Mouse (Mus musculus): ENCODE measurements around the gene Amer2.

Amer2 gene

DNA sequence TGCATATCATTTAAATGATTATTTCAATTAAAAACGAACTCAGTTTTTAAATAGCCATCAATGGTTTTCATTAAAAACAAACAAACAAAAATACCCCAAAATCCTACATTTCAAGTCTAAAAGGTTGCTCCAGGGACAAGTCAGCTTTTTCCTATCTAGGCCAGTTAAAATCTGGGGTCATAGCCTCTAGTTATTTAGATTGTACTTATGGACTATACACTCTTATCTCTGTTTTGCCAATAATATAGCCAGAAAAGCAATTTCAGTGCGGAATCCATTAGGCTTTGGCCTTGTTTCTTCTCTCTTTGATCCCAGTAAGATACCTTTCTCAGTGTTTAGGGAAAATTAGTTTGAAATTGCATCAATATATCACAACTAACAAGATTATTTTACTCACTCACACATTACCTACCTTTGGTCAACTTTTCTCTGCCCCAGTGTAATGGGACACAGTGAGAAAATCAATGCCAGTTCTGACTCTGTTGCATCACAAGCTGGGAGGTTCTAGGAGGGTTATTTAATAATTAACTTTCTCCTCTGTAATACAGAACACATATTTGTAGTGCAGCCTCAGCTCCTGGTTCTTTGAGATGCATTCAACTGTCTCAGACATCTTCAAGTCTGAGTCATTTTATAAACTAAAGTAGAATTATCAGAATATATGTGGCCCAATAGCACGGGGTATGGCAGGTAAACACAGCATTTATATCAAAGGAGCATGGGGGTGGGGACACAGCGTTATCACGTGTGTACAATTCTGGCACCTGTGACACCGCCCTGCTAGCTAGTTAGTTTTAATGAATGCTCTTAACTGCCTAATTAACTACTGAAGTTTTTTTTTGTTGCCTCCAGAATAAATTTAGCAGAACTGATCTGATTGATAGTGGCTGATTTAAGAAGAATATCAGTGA lies 13.8 kb downstream of the Amer2 start:
- no peak for DNase-seq (ENCODE audit: low spot score in 2 of 2)

DNA sequence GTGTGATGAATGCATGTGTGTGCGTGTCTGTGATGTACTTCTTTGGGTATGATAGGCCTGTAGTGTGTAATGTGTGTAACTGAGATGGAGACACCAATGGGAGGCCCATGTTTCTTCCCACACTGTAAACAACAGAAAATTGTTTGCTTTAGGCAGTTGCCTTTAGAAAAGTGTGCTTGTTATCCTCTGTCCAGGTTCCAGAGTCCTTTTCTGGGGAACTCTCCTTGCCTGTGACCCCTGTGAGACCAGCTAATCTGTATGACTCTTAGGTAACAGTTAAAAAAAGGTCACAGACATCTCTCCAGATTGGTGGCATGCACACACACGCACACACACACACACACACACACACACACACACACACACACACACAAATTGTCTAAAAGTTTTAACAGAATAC lies 15.3 kb downstream of the Amer2 start:
- DNase-seq (ENCODE audit: low spot score in 2 of 2) = no peak

DNA sequence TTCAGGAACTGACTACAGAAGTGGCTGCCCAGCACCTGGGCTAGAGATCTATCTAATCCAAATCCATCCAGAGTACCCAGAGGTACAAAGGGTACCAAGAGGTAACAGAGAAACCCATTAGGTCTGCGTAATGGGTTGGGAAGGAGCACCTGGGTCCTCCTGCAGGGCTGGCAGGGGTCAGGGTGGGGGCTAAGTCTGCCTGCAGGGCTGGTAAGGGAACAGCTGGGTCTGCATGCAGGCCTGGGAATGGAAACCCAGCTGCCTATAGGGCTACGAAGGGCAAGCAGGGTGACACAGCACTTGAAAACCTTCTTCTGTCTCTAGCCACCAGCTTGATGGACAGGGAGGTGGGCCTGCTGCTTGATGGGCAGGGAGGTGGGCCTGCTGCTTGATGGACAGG lies 19.1 kb downstream of the Amer2 start:
- no peak for DNase-seq (ENCODE audit: low spot score in 2 of 2)

DNA sequence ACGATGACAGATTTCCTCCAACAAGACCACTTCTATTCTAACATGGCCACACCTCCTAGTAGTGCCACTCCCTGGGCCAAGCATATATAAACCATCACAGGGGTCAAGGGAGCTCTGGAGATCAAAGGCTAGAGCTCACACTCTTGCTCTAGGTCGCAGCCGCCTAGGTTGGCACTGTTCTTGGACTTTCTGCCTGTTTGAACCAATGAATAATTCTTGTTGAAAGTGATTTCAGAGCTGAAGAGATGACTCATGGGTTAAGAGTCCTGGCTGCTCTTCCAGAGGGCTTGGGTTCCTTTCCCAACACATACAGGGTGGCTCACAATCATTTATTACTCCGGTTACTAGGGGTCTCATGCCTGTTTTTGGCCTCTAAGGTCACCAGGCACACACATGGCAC lies 24.3 kb downstream of the Amer2 start:
- no peak for DNase-seq (ENCODE audit: low spot score in 2 of 2)

- no peak for DNase-seq (ENCODE audit: low spot score in 2 of 2)
Measured at GRCm38 (mm10) chr14:60398861-60399260, 25.8 kb downstream of the Amer2 start.

DNA sequence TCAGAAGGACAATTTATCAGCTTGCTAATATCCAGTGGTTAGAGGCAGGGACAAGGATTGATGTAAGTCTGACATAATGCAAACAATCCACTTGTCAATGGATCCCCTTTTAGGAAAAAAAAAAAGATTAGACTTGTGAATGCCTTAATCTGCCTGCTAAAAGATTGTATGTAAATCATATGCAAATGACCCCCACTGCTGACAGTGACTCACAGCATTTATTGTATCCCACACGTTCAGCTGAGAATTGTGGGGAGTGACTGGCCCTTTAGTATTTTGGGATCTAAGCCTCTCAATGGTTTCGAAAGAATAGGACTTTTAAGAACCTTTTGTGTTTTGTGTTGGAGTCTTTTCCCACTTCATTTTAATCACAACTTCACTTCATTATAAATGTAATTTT lies 30.2 kb downstream of the Amer2 start:
- DNase-seq (ENCODE audit: low spot score in 2 of 2) = no peak

- DNase-seq (ENCODE audit: low spot score in 2 of 2) = no peak
Measured at GRCm38 (mm10) chr14:60405829-60406228, 32.8 kb downstream of the Amer2 start.

DNA sequence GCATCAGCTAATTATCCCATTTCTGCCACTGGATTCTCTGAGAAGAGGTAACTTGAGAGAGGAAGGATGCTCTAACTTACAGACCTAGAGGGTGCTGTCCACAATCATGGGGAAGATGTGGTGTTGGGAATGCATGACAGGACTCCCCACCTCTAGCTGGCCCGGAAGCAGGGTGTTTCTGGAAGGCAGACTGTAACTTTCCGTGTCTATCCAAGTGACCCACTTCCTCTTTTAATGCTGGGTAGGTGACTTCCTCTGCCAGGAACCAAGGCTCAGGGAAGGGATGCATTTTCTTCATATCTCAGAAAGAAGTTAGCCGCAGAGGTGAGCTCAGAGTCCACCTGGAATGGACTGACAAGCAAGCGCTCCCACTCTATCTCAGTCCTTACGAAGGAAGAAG lies 33.5 kb downstream of the Amer2 start:
- DNase-seq (ENCODE audit: low spot score in 2 of 2) = no peak

DNA sequence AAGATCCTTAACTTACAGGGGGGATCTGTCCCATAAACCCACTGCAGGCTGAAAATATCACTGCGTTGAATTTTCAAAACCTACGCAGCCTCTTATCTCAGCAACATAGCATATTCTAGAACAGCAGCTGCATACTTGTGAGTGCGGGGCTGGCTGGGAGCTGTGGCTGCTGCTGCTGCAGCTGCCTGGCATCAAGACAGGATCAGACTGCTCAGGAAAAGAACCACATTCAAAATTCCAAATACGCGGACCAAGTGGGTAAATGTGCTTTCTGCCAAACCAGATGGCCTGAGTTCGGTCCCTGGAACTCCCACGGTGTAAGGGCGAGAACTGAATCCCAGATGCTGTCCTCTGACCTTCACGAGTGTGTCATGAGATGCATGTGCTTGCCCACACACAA lies 34.3 kb downstream of the Amer2 start:
- no peak for DNase-seq (ENCODE audit: low spot score in 2 of 2)

DNA sequence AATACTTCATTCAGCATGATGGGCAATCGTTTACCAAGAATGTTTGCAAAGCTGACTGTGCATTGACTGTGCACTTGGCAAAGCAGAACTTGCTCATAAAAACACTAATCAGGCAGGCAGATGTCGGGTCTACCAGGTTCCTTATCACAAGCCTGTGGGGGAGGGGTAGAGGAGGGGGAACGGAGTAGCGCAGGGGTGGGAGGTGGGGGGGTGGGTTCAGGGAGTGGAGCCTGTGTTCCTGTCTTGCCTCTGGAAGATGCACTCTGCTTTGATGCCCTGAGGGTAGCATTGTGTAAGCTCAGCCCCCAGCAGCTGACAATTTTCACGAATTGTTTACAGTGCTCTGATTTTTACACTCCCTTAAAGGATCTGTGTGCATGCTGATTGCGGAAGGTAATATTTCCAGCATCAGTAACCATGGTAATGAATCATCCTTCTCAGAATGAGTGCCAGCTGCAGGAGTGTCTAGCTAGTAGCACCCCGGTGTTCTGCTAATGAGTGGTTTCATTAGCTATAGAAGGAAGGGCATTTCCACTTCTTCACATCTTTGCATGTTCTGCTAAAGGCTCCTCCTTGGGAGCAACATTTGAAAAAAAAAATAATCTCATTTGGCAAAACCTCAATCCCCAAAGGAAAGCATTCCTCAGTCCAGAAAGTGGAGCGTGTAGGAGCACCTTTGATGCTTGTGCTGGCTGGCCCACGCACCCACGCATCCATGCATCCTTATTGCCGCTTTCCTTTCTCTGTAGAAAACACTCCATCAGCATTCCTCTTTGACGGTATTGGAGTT lies 36.8 kb downstream of the Amer2 start:
- DNase-seq (ENCODE audit: low spot score in 2 of 2) = peak; percentile 42 to 61

DNA sequence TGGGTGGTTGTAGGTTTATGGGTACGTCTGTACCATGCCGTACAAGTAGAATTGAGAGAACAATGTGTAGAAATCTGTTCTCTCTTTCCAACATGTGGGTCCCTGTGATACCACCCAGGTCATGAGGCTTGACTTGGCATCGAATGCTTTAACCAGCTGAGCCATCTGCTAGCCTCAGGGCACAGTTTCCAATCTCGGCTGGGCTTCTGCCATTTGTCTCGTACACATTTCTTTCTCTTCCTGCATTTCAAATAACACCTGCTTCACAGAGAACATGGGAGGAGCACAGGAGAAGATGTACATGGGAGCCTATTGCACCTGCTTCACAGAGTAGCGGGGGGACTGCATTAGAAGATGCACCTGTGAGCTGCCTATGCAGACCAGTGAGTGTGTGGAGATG lies 38.2 kb downstream of the Amer2 start:
- DNase-seq (ENCODE audit: low spot score in 2 of 2) = no peak

DNA sequence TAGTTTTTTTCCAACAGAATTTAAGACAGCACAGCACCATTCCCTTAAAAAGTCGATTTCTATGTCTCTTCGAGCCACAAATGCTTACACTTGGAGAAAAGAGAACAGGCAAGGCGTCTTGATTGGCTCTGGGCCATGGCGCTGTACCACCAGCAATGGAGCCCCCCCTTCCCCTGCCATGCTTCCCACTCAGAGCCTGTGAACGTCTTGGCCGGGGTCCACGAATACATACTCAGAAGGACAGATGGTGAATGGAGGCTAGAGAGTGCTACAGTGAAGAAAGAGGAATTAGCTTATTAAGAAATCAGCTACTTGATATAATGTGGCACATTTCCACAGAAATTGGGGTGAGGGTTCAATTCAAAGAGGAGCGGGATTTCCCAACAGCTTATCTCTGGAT lies 41.6 kb downstream of the Amer2 start:
- peak; percentile 80 to 89 for DNase-seq (ENCODE audit: low spot score in 2 of 2)

GRCm38 (mm10) chr14:60417924-60418323 lies 44.9 kb downstream of the Amer2 start:
- no peak for DNase-seq (ENCODE audit: low spot score in 2 of 2)

DNA sequence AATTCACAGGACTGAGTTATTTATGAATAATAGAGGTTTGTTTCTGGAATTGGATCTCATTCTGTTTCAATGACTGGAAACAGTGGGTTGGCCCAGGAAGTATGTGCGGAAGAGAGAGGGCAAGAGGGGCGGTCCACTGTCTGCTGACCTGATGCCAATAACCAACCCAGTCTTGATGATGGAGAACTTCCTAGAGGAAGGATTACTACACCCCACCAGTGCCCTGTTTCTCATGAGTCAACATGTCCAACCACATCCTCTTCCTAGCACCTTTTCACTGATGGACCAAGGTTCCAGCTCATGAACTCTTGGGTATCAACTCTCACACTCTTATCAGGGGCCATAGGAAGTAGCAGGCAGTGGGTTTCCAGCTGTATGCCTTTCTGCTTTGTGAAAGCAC lies 49.9 kb downstream of the Amer2 start:
- no peak for DNase-seq (ENCODE audit: low spot score in 2 of 2)

DNA sequence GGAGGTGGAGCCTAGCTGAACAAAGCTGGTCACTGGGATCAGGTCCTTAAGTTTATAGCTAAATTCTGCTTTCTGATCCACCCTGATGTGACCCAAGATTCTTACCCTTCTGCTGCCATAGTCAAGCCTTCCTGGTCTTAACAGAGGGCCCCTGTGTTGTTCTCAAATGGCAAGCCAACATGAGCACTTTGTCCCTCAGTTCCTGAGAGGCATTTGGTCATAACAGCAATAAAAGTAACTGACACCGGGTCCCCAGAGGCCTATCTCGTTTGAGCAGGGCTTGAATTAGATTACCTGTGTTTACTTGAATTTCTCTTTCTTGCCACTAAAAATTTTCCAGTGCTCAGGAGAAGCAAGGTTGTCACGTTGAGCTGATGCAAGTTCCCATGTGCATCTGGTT lies 51.1 kb downstream of the Amer2 start:
- no peak for DNase-seq (ENCODE audit: low spot score in 2 of 2)

GRCm38 (mm10) chr14:60425553-60425952 lies 52.5 kb downstream of the Amer2 start:
- DNase-seq (ENCODE audit: low spot score in 2 of 2) = no peak

DNA sequence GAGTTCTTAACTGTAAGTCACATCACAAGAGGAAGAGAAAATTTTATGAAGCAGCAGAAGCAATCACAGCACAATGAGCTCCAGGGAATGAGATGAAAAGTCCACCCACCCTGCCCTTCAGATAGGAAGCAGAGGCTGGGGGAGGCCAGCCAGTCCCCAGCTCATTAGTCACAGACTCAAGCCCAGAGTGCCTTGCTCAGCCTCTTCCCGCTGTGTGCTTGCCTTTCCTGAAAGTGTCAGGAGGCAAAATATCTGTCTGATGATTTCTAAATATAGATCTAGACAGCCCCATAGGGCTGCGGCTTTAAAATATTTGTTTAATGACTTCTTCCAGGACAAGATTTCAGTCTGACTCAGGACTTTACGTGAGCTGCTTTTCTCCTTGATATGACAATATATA lies 54.8 kb downstream of the Amer2 start:
- DNase-seq (ENCODE audit: low spot score in 2 of 2) = no peak

DNA sequence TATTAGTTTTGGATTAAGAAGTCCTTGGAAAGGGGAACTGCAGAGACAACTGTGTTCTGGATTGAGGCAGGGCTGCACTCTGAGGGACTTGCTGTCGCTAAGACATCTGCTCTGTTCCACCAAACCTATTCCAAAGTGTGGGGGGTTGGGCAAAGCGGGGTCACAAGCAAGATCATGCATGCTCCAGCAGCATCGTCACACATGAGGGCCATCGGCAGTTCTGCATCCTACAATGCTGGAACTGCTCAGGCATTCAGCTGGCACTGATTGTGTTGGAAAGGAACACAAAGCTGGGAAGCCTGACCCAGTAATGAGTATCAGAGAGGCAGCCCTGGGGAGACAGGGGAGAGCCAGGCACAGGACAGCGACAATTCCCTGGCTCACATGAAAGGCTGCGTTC lies 56.5 kb downstream of the Amer2 start:
- no peak for DNase-seq (ENCODE audit: low spot score in 2 of 2)

GRCm38 (mm10) chr14:60431515-60431914 lies 58.5 kb downstream of the Amer2 start:
- DNase-seq (ENCODE audit: low spot score in 2 of 2) = no peak

GRCm38 (mm10) chr14:60432136-60432535 lies 59.1 kb downstream of the Amer2 start:
- DNase-seq (ENCODE audit: low spot score in 2 of 2) = no peak

DNA sequence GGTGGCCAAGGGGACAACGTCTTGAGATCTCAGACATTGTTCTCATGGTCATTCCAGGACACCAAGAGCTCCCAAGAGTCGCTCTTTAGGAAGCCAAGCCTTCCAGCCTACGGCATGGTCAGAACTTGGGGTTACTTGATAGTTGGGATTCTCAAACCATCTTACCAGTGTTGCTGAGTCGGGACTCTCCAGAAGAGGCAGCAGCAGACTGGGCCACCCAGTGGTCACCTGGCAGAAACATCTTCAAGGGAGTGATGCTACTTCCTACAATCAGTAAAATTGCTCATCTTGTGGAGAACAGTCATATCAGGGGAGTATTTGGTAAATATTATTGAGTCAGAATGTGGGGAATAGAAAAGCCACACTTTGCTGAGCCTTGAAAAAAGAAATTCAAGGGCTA lies 62.5 kb downstream of the Amer2 start:
- DNase-seq (ENCODE audit: low spot score in 2 of 2) = no peak

DNA sequence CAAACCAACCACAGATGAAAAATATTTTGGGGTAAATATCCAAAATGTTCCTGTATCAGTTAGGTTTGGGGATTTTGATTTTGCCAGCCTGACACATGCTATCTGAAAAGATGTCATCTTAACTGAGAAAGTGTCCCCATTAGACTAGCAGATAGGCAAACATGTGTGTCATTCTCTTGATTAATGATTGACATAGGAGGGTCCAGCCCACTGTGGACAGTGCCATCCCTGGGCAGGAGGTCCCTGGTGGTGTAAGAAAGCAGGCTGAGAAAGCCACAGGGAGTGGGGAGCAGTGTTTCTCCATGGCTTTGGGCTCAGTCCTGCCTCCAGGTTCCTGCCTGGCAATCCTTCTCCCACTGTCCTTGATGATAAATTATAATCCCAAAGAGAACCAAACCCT lies 63.3 kb downstream of the Amer2 start:
- no peak for DNase-seq (ENCODE audit: low spot score in 2 of 2)
